Mouse (Mus musculus) stomach, embryonic 15.5 days (tissue): ENCODE measurements around the gene Col5a1. TPM values are rescaled to one million over a fixed set of nuclear protein-coding genes. Genes with fewer than 3 reads are reported as not detected.
A peak's percentile ranks its signal among the peaks of the same experiment; 100 is the strongest.

Experiments
- ATAC-seq: fragments of 200-750 bp; cut with Nextera tagmentation; 2 replicates; pipeline ENCODE4 v1.8.0; 2017; ENCODE audit warnings: low read depth, moderate number of reproducible peaks, moderate TSS enrichment; ENCODE audit not compliant: insufficient read depth, low FRiP score
- H3K27ac ChIP-seq: fragments of 300-500 bp; sonication (generic); 2 replicates; pipeline ENCODE4 v1.5.1; 2015; ENCODE audit warnings: mild to moderate bottlenecking, inconsistent platforms
- H3K27me3 ChIP-seq: fragments of 300-500 bp; sonication (generic); replicated peaks from 2 replicates; pipeline ENCODE4 v1.6.1; 2015; ENCODE audit warnings: inconsistent platforms
- H3K36me3 ChIP-seq: fragments of 300-500 bp; sonication (generic); 2 replicates; pipeline ENCODE4 v1.6.1; 2015; ENCODE audit warnings: inconsistent platforms
- H3K4me1 ChIP-seq: fragments of 300-500 bp; sonication (generic); 2 replicates; pipeline ENCODE4 v1.6.1; 2015; ENCODE audit warnings: inconsistent platforms
- H3K4me2 ChIP-seq: fragments of 300-500 bp; sonication (generic); 2 replicates; pipeline ENCODE4 v1.6.1; 2015; ENCODE audit warnings: mild to moderate bottlenecking, inconsistent platforms
- H3K4me3 ChIP-seq: fragments of 300-500 bp; sonication (generic); replicated peaks from 2 replicates; pipeline ENCODE4 v1.5.1; 2015; ENCODE audit warnings: inconsistent platforms
- H3K9ac ChIP-seq: fragments of 300-500 bp; sonication (generic); 2 replicates; pipeline ENCODE4 v1.6.1; 2015; ENCODE audit warnings: inconsistent platforms
- H3K9me3 ChIP-seq: fragments of 300-500 bp; sonication (generic); 2 replicates; pipeline ENCODE4 v1.6.1; 2016; ENCODE audit warnings: inconsistent platforms
- WGBS: fragments of 180-500 bp; shearing (Covaris S2); methylation state at CpG from one replicate; pipeline ENCODE4 v1.1.7; 2015; 5-methylcytosine and 5-hydroxymethylcytosine counted together
- polyA plus RNA-seq: library from polyadenylated mRNA; unstranded; fragments of >200 nt; fragmentation: Nextera tagmentation; extraction: Ambion mirVana; gene quantifications from 2 replicates; pipeline ENCODE4 v1.2.1, GENCODE M21; 2015

The Col5a1 gene
- polyA plus RNA-seq, 1 experiment from 2014 or later = 136 TPM

- H3K9me3 ChIP-seq = no peaks in the 10 kb centered on the region
- no peak overlapping the region for H3K9ac ChIP-seq
- no peak overlapping the region for H3K4me2 ChIP-seq
- H3K4me1 ChIP-seq = 0 out of 2 replicates have a peak, but pooled peaks cover 3% of the 10 kb centered on the region
- 100% methylated on average over 1 of the region's 1 CpGs for WGBS
- H3K27ac ChIP-seq = no peak overlapping the region
- no peak overlapping the region for H3K4me3 ChIP-seq
- H3K27me3 ChIP-seq = no peaks in the 10 kb centered on the region
- ATAC-seq = no peak
- H3K36me3 ChIP-seq = no peaks in the 10 kb centered on the region
These were observed 154.2 kb downstream of the Col5a1 start for GRCm38 (mm10) chr2:28040466-28040865.

DNA sequence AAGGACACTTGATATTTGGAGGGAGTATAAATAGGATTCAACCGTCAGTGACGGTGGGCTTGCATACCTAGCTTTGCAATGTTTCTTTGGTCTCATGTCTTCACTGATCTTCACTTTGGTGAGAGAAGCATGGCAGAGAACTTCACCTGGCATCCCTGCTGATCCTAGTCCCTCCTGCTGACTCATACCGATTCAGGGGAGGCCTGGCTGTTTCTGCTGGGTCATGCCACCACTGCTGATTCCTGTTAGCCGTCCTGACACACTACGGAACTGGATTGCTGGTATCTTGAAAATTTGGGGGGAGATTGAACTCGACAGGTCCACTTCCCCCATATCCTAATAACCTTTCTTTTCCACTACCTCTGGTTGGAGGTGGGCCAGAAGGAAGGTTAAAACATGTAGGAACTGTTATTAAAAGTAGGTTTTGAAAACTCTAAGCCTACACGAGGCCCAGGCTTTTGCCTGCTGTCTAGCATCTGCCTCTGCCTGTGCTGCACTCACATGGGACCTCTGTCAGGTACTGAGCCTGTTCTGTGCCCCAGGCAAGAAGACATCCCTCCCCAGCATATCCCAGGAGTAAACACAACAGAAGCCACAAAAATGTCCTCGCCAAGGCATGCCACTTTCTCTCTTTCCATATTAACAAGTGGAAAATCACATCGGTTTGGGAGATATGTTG is 158.8 kb downstream of the Col5a1 start:
- no peak overlapping the region for H3K4me3 ChIP-seq
- no peak for ATAC-seq
- no peaks in the 10 kb centered on the region for H3K27me3 ChIP-seq
- no peaks in the 10 kb centered on the region for H3K4me1 ChIP-seq
- no peak overlapping the region for H3K27ac ChIP-seq
- H3K9ac ChIP-seq = no peak overlapping the region
- H3K4me2 ChIP-seq = no peak overlapping the region
- 82% methylated on average over 9 of the region's 9 CpGs for WGBS
- H3K36me3 ChIP-seq = no peaks in the 10 kb centered on the region
- H3K9me3 ChIP-seq = no peaks in the 10 kb centered on the region

DNA sequence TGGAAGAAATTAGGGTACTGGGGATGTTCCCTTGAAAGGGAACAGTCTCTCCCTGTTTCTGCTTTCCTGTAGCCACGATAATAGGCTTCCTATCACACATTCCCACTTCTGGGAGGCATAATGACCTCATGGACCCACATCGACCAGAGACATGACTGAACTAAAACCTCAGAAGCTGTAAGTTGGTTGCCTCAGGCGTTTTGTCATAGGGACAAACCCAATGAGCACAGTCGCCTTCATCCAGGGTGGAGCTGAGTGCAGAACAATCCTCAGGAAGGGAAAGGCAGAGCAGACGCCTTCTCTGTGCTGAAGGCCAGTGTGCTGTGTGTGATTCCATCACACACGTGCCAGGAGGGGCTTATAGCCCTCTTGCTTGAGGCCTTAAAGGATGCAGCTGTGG is 160.1 kb downstream of the Col5a1 start:
- ATAC-seq = no peak
- H3K9me3 ChIP-seq = no peaks in the 10 kb centered on the region
- no peak overlapping the region for H3K27ac ChIP-seq
- no peaks in the 10 kb centered on the region for H3K27me3 ChIP-seq
- 72% methylated on average over 6 of the region's 6 CpGs for WGBS
- no peak overlapping the region for H3K9ac ChIP-seq
- no peak overlapping the region for H3K4me2 ChIP-seq
- H3K4me1 ChIP-seq = no peaks in the 10 kb centered on the region
- H3K4me3 ChIP-seq = no peak overlapping the region
- no peaks in the 10 kb centered on the region for H3K36me3 ChIP-seq

DNA sequence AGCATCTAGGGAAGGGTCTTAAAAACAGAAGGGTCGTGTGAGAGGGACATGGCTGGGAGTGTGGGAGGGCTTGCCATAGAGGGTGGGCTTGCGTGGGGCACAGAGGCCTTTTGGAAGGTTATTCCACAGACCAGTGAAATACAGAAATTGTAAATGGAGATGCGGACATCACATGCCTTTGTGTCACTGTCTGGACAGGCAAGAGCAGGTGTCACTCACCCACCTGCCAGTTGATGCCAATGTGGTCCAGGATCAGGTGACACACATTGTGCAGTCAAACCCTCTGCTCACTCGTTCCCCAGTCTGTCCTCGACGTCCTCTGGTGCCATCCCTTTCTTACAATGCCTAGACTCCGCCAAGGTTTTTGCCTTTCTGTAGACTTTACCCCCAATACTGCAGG is 160.9 kb downstream of the Col5a1 start:
- Histone ChIP-seq H3K27ac (no peak overlapping the region), H3K9ac (no peak overlapping the region), H3K4me3 (no peak overlapping the region), H3K4me1 (no peaks in the 10 kb centered on the region), H3K27me3 (no peaks in the 10 kb centered on the region), H3K4me2 (no peak overlapping the region), H3K36me3 (no peaks in the 10 kb centered on the region), H3K9me3 (no peaks in the 10 kb centered on the region)
- ATAC-seq = no peak
- 75% methylated on average over 7 of the region's 7 CpGs for WGBS

GRCm38 (mm10) chr2:28059922-28060321 is 173.7 kb downstream of the Col5a1 start:
- Histone ChIP-seq H3K9ac (no peak overlapping the region), H3K9me3 (no peaks in the 10 kb centered on the region), H3K27me3 (no peaks in the 10 kb centered on the region), H3K36me3 (no peaks in the 10 kb centered on the region), H3K4me3 (no peak overlapping the region), H3K4me2 (no peak overlapping the region), H3K4me1 (peaks cover 4% of the 10 kb centered on the region; the same call in 1 of the 2 replicates), H3K27ac (no peak overlapping the region)
- no peak for ATAC-seq
- WGBS = 69% methylated on average over 1 of the region's 1 CpGs

DNA sequence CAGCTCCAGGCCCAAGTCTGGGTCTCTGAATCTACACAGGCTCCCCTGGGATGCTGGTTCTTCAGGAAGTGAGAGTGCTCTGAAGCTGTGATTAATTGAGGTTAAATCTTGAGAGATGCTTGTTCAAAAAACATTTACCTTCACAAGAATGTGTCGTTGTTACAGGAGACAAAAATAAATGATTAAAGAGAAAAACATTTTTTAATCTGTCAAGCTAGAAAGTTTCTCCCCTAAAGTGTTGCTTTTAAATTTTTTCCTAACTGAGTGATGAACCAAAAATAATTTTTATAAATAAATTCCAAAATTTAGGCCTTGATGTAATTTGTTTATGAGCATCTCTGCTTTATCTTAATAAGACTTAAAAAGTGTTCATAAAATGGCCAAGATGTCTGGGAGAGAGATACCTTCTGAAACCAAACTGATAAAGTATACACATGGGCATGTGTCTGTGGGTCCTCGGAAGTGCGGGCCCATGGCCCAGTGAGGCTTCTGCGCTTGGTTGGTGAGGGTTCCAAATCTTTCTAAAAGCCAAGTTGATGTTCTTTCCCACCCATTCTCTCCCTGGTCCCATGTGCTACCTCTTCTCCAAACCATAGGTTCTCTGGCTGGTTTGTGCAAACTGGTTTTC is 177.6 kb downstream of the Col5a1 start:
- Histone ChIP-seq H3K9me3 (no peaks in the 10 kb centered on the region), H3K4me1 (peaks cover 4% of the 10 kb centered on the region; the same call in 1 of the 2 replicates), H3K4me3 (no peak overlapping the region), H3K4me2 (no peak overlapping the region), H3K36me3 (no peaks in the 10 kb centered on the region), H3K27ac (no peak overlapping the region), H3K27me3 (no peaks in the 10 kb centered on the region), H3K9ac (no peak overlapping the region)
- WGBS = 68% methylated on average over 4 of the region's 4 CpGs
- no peak for ATAC-seq

GRCm38 (mm10) chr2:28064339-28065080 is 178.3 kb downstream of the Col5a1 start:
- Histone ChIP-seq H3K4me1 (peaks cover 4% of the 10 kb centered on the region; the same call in 1 of the 2 replicates), H3K27ac (no peak overlapping the region), H3K36me3 (no peaks in the 10 kb centered on the region), H3K27me3 (no peaks in the 10 kb centered on the region), H3K9ac (no peak overlapping the region), H3K4me2 (no peak overlapping the region), H3K4me3 (no peak overlapping the region), H3K9me3 (no peaks in the 10 kb centered on the region)
- WGBS = 55% methylated on average over 7 of the region's 7 CpGs
- ATAC-seq = peak; percentile 82; the same call in 1 of the 2 replicates

DNA sequence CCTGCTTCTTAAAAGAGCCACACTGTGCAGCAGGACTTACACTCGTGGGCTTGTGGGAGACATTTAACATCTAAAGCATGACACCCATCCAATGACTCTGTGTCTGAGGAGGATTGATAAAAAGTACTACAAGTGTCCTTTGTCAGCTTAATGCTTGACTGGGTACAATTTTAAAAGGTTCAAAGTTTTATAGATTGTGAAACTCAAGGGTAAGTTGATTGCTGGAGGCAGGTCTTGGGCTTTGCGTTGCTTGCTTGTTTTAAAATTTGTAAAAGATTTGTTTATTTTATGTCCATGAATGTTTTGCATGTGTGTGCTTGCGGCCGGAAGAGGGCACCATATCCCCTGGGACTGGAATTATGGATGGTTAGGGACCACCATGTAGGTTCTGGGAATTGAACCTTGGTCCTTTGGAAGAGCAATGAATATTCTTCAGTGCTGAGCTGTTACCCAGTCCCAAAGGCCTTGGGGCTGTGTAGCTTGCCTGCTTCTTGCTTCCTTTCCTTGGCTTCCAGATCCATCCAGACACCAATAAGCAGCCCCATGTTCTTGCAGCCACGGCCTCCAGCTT is 178.9 kb downstream of the Col5a1 start:
- Histone ChIP-seq H3K36me3 (no peaks in the 10 kb centered on the region), H3K27me3 (no peaks in the 10 kb centered on the region), H3K27ac (no peak overlapping the region), H3K9me3 (no peaks in the 10 kb centered on the region), H3K4me3 (no peak overlapping the region), H3K9ac (no peak overlapping the region), H3K4me1 (peaks cover 4% of the 10 kb centered on the region; the same call in 1 of the 2 replicates), H3K4me2 (no peak overlapping the region)
- WGBS = 83% methylated on average over 5 of the region's 5 CpGs
- ATAC-seq = no peak

DNA sequence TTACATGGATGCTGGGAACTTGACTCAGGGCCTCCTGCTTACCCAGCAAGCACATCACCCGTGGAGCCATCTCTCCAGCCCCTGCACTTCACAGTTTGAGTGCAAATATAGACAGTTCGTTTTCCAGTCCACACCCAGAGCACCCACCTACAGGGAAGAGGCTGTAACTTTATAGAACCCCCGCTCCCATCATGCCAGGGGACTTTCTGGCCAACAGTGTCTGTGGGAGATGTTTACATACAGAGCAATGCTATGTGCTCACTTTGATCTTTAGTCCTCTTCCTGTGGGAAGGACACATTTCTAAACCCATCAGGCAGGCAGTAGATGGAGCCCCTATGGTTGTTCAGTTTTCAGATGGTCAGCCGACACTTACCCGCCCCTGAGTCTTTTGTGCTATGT is 180.5 kb downstream of the Col5a1 start:
- no peak for ATAC-seq
- no peaks in the 10 kb centered on the region for H3K9me3 ChIP-seq
- H3K27ac ChIP-seq = no peak overlapping the region
- H3K27me3 ChIP-seq = no peaks in the 10 kb centered on the region
- no peak overlapping the region for H3K9ac ChIP-seq
- no peak overlapping the region for H3K4me3 ChIP-seq
- WGBS = 61% methylated on average over 5 of the region's 5 CpGs
- no peaks in the 10 kb centered on the region for H3K36me3 ChIP-seq
- no peak overlapping the region for H3K4me2 ChIP-seq
- peaks cover 4% of the 10 kb centered on the region; the same call in 1 of the 2 replicates for H3K4me1 ChIP-seq

GRCm38 (mm10) chr2:28067175-28067574 is 180.9 kb downstream of the Col5a1 start:
- Histone ChIP-seq H3K4me2 (no peak overlapping the region), H3K4me3 (no peak overlapping the region), H3K9ac (no peak overlapping the region), H3K36me3 (no peaks in the 10 kb centered on the region), H3K27me3 (no peaks in the 10 kb centered on the region), H3K9me3 (no peaks in the 10 kb centered on the region), H3K27ac (no peak overlapping the region), H3K4me1 (peaks cover 4% of the 10 kb centered on the region; the same call in 1 of the 2 replicates)
- 75% methylated on average over 6 of the region's 6 CpGs for WGBS
- ATAC-seq = no peak

DNA sequence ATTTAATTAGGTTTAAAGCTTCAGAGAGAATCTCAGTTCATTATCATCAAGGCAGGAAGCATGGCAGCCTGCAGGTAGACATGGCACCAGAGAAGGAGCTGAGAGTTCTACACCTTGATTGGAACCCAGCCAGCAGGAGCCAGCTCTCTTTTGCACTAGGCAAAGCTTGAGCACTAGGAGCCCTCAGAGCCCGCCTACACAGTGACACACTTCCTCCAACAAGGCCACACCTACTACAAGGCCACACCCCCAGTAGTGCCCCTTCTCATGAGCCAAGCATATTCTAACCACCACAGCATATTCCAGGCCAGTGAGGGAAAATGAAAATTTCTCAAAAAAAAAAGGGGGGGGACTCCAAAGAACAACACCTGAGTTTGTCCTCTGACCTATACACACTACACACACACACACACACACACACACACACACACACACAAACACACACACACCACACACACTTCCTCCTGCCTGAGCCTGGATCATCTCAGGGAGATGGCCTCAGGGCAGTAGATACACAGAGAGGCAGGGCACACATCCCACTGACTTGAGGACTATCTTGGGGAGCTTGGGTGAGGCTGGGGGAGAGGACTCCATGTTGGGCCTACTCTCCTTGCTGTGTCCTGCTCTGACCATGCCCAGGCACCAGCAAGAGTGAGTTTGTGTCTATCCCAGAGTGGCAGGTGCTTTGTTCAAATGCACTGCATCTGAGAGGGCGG is 181.8 kb downstream of the Col5a1 start:
- Histone ChIP-seq H3K36me3 (no peaks in the 10 kb centered on the region), H3K27ac (no peak overlapping the region), H3K27me3 (no peaks in the 10 kb centered on the region), H3K9me3 (no peaks in the 10 kb centered on the region), H3K9ac (no peak overlapping the region), H3K4me1 (peaks cover 4% of the 10 kb centered on the region; the same call in 1 of the 2 replicates), H3K4me2 (no peak overlapping the region), H3K4me3 (no peak overlapping the region)
- 0 out of 2 replicates have a peak, but pooled peaks have one; percentile 1 for ATAC-seq
- WGBS = 82% methylated on average over 2 of the region's 2 CpGs
